17 mouse cellular contexts compared by ENCODE assay signal in genomic region chr9:49777015-49777637, GRCm38 (mm10). TPM values are rescaled to one million over a fixed set of nuclear protein-coding genes. Genes with fewer than 3 reads are reported as not detected.
DNase-seq lines count a peak whose midpoint lies in the region; ATAC-seq and TF ChIP-seq lines count a peak whose summit lies in the region.
"Had no signal": no experiment of that assay in that cellular context is flagged by ENCODE, and none has a peak within 500 bp of the region (broad histone marks: within the 10 kb centered on the region; RNA-seq: fewer than 3 reads in every experiment).

No protein-coding gene starts in this region.

- peak overlapping the region; percentile 13; the same call in 1 of the 2 replicates for H3K4me2 ChIP-seq in hindbrain, embryonic 15.5 days
- no peak overlapping the region for H3K4me2 ChIP-seq in midbrain, embryonic 16.5 days (ENCODE audit: low read length)
- H3K4me2 ChIP-seq: liver, embryonic 15.5 days had no signal

- peaks cover 39% of the 10 kb centered on the region for H3K4me1 ChIP-seq in hindbrain, embryonic 15.5 days (replicated peaks)
- H3K4me1 ChIP-seq in midbrain, embryonic 16.5 days (ENCODE audit: control insufficient read depth, insufficient read depth, low read length), result peaks cover 21% of the 10 kb centered on the region
- H3K4me1 ChIP-seq: liver, embryonic 15.5 days had no signal

- TF ChIP-seq POLR2A in brain, embryonic 14.5 days (IDR thresholded peaks at IDR 0.05; ENCODE audit: borderline replicate concordance, extremely low read depth, insufficient read depth, insufficient read length, poor library complexity, severe bottlenecking), result no peak

- H3K27me3 ChIP-seq in hindbrain, embryonic 15.5 days, result no peaks in the 10 kb centered on the region
- no peaks in the 10 kb centered on the region for H3K27me3 ChIP-seq in midbrain, embryonic 16.5 days (ENCODE audit: control insufficient read depth, insufficient read depth, low read depth, low read length)
- H3K27me3 ChIP-seq: liver, embryonic 15.5 days had no signal

- 38% methylated on average over 7 of the region's 7 CpGs for WGBS in hindbrain, embryonic 15.5 days
- WGBS in midbrain, embryonic 16.5 days, result 22% methylated on average over 7 of the region's 7 CpGs

- peak; percentile 31; the same call in 1 of the 2 replicates for ATAC-seq in frontal cortex, adult (ENCODE audit: low TSS enrichment)
- ATAC-seq in hindbrain, embryonic 15.5 days (ENCODE audit: low FRiP score, low read depth), result no peak
- ATAC-seq in midbrain, embryonic 16.5 days, result no peak

- no peak for DNase-seq in frontal cortex, postnatal 10 days (ENCODE audit: low spot score in 2 of 2)
- peak; percentile 79 for DNase-seq in brain, embryonic 14.5 days (ENCODE audit: low read depth)
- DNase-seq in kidney, adult 18-20 months, result no peak
- no peak for DNase-seq in adrenal gland, adult 8-10 months
- DNase-seq: adrenal gland, adult 2 months; cerebellum, adult 9-10 months; embryo, embryonic 11 days; kidney, adult 2 months; kidney, postnatal 25 days; layer of hippocampus, postnatal 36 days; retina, postnatal 1 day; spleen, adult 18-20 months; thymus, postnatal 25 days had no signal

- H3K9ac ChIP-seq in hindbrain, embryonic 15.5 days, result no peak overlapping the region
- no peak overlapping the region for H3K9ac ChIP-seq in midbrain, embryonic 16.5 days (ENCODE audit: low read depth, low read length)
- H3K9ac ChIP-seq: liver, embryonic 15.5 days had no signal

- no peaks in the 10 kb centered on the region for H3K36me3 ChIP-seq in hindbrain, embryonic 15.5 days
- no peaks in the 10 kb centered on the region for H3K36me3 ChIP-seq in midbrain, embryonic 16.5 days (ENCODE audit: control insufficient read depth, insufficient read depth, low read length)
- H3K36me3 ChIP-seq: liver, embryonic 15.5 days had no signal

- no peak overlapping the region for H3K4me3 ChIP-seq in hindbrain, embryonic 15.5 days
- no peak overlapping the region for H3K4me3 ChIP-seq in midbrain, embryonic 16.5 days (ENCODE audit: low read depth, low read length)
- H3K4me3 ChIP-seq: liver, embryonic 15.5 days had no signal

- H3K27ac ChIP-seq in hindbrain, embryonic 15.5 days (replicated peaks), result peak overlapping the region; percentile 29; the same call in 1 of the 2 replicates
- H3K27ac ChIP-seq in midbrain, embryonic 16.5 days (ENCODE audit: low read length), result peak overlapping the region; percentile 47; the same call in 1 of the 2 replicates
- H3K27ac ChIP-seq: liver, embryonic 15.5 days had no signal

- H3K9me3 ChIP-seq in hindbrain, embryonic 15.5 days, result no peaks in the 10 kb centered on the region
- H3K9me3 ChIP-seq in midbrain, embryonic 16.5 days (replicated peaks; ENCODE audit: control insufficient read depth, low read length, poor library complexity, severe bottlenecking), result no peaks in the 10 kb centered on the region
- H3K9me3 ChIP-seq: liver, embryonic 15.5 days had no signal

- no peak for TF ChIP-seq CTCF in brain, embryonic 14.5 days (IDR thresholded peaks at IDR 0.05; ENCODE audit: borderline replicate concordance, extremely low read depth, insufficient read depth, insufficient read length)

RNA-seq across cellular contexts. Expression of gene Ncam1, which starts 21.6 kb away (rescaled TPM):
- 104 and 231 TPM in 2 replicates for polyA plus RNA-seq in brain, embryonic 14.5 days (2012; rRNA removed)
- 442 and 493 TPM in 2 replicates for polyA plus RNA-seq in hindbrain, embryonic 15.5 days (2015; fragmentation: Nextera tagmentation; extraction: Ambion mirVana)
- 600 and 646 TPM in 2 replicates for polyA plus RNA-seq in midbrain, embryonic 16.5 days (2015; fragmentation: Nextera tagmentation; extraction: Ambion mirVana)
- total RNA-seq in adrenal gland, adult 8-10 months (2022), result 10 to 100 TPM; 49.7 to 96.7 (median 68.1) TPM
